Mouse (Mus musculus) forebrain, embryonic 13.5 days (tissue): ENCODE data around the gene Gm29609. TPM values are rescaled to one million over a fixed set of nuclear protein-coding genes. Genes with fewer than 3 reads are reported as not detected.

ENCODE experiments used
- ATAC-seq: fragments of 200-750 bp; cut with Nextera tagmentation; 2 replicates; pipeline ENCODE4 v1.8.0; 2017
- H3K27ac ChIP-seq: fragments of 300-500 bp; sonication (generic); 2 replicates; pipeline ENCODE4 v1.5.1; 2015; ENCODE audit warnings: inconsistent platforms, mild to moderate bottlenecking, moderate library complexity
- H3K27me3 ChIP-seq: fragments of 300-500 bp; sonication (generic); 2 replicates; pipeline ENCODE4 v1.6.1; 2015; ENCODE audit warnings: mild to moderate bottlenecking, inconsistent platforms
- H3K36me3 ChIP-seq: fragments of 300-500 bp; sonication (generic); 2 replicates; pipeline ENCODE4 v1.6.1; 2015; ENCODE audit warnings: mild to moderate bottlenecking, inconsistent platforms; ENCODE audit not compliant: poor library complexity, severe bottlenecking
- H3K4me1 ChIP-seq: fragments of 300-500 bp; sonication (generic); 2 replicates; pipeline ENCODE4 v1.6.1; 2015; ENCODE audit warnings: inconsistent platforms
- H3K4me2 ChIP-seq: fragments of 300-500 bp; sonication (generic); 2 replicates; pipeline ENCODE4 v1.6.1; 2015; ENCODE audit warnings: inconsistent platforms, mild to moderate bottlenecking, moderate library complexity
- H3K4me3 ChIP-seq: fragments of 300-500 bp; sonication (generic); 2 replicates; pipeline ENCODE4 v1.5.1; 2015; ENCODE audit warnings: mild to moderate bottlenecking, inconsistent platforms
- H3K9ac ChIP-seq: fragments of 300-500 bp; sonication (generic); 2 replicates; pipeline ENCODE4 v1.6.1; 2015; ENCODE audit warnings: mild to moderate bottlenecking, inconsistent platforms
- H3K9me3 ChIP-seq: fragments of 300-500 bp; sonication (generic); replicated peaks from 2 replicates; pipeline ENCODE4 v1.6.1; 2016; ENCODE audit warnings: inconsistent platforms
- WGBS: fragments of 180-500 bp; shearing (Covaris S2); methylation state at CpG from one replicate; pipeline ENCODE4 v1.1.7; 2015; 5-methylcytosine and 5-hydroxymethylcytosine counted together
- polyA plus RNA-seq: library from polyadenylated mRNA; unstranded; fragments of >200 nt; fragmentation: Nextera tagmentation; extraction: Ambion mirVana; gene quantifications from 2 replicates; pipeline ENCODE4 v1.2.1, GENCODE M21; 2015

The Gm29609 gene
- polyA plus RNA-seq, 1 experiment from 2014 or later = 1.5 TPM

GRCm38 (mm10) chr5:31123481-31123880 is 56.2 kb downstream of the Gm29609 start:
- WGBS = 48% methylated on average over 2 of the region's 2 CpGs
- Histone ChIP-seq H3K4me1 (no peaks in the 10 kb centered on the region), H3K4me2 (no peak overlapping the region), H3K4me3 (no peak overlapping the region), H3K9ac (no peak overlapping the region), H3K27me3 (no peaks in the 10 kb centered on the region), H3K27ac (no peak overlapping the region), H3K36me3 (no peaks in the 10 kb centered on the region), H3K9me3 (no peaks in the 10 kb centered on the region)
- ATAC-seq = no peak

DNA sequence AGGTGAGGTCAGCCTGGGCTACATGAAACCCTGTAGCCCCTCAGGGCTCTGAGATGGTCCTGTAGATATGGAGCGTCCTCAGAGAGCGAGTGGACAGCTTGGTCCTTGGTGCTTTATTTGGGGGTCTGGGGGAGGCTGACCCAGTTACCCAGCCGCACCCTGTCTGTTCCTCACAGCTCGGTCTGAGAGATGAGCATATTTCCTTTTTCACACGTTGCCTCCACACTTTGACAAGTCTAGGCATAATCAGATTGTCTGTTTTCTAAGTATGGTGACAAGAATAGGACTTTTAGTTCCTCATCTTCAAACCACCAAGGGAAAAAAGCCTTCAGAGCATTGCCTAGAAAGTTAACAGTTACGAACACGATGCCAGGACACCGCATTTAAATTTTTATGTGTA is 58.6 kb downstream of the Gm29609 start:
- Histone ChIP-seq H3K4me1 (no peaks in the 10 kb centered on the region), H3K4me3 (no peak overlapping the region), H3K9me3 (no peaks in the 10 kb centered on the region), H3K27me3 (0 out of 2 replicates have a peak, but pooled peaks cover 3% of the 10 kb centered on the region), H3K27ac (no peak overlapping the region), H3K4me2 (no peak overlapping the region), H3K36me3 (no peaks in the 10 kb centered on the region), H3K9ac (no peak overlapping the region)
- WGBS = 91% methylated on average over 8 of the region's 8 CpGs
- ATAC-seq = no peak

DNA sequence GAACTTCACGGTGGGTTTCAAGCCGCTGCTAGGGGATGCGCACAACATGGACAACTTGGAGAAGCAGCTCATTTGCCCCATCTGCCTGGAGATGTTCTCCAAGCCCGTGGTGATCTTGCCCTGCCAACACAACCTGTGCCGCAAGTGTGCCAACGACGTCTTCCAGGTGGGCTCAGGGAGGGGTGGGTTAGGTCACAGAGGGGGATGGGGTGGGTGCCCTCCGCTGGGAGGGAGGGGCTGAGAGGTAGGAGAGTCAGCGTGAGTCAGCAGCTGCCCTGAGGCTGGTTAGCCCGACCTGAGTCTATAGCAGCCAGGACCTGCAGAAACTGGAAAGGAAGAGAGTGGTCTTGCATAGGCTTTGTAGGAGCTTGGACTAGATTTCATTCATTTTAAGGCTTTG is 62.8 kb downstream of the Gm29609 start:
- no peaks in the 10 kb centered on the region for H3K4me1 ChIP-seq
- H3K4me3 ChIP-seq = no peak overlapping the region
- no peak overlapping the region for H3K4me2 ChIP-seq
- no peak overlapping the region for H3K27ac ChIP-seq
- no peak for ATAC-seq
- H3K9me3 ChIP-seq = no peaks in the 10 kb centered on the region
- no peaks in the 10 kb centered on the region for H3K36me3 ChIP-seq
- WGBS = 35% methylated on average over 10 of the region's 10 CpGs
- H3K9ac ChIP-seq = no peak overlapping the region
- 0 out of 2 replicates have a peak, but pooled peaks cover 3% of the 10 kb centered on the region for H3K27me3 ChIP-seq

- no peak for ATAC-seq
- Histone ChIP-seq H3K9me3 (no peaks in the 10 kb centered on the region), H3K4me2 (no peak within 1 kb of the TSS), H3K27me3 (0 out of 2 replicates have a peak, but pooled peaks cover 3% of the 10 kb centered on the region), H3K27ac (no peak within 1 kb of the TSS), H3K36me3 (no peaks in the 10 kb centered on the region), H3K4me1 (no peaks in the 10 kb centered on the region), H3K4me3 (no peak within 1 kb of the TSS), H3K9ac (no peak within 1 kb of the TSS)
- 50% methylated on average over 3 of the region's 3 CpGs for WGBS
These were observed 63.4 kb downstream of the Gm29609 start, which contains the start of gene Trim54 for GRCm38 (mm10) chr5:31116354-31116753. Gene Trim54 (plus strand): TSS chr5:31116712.

DNA sequence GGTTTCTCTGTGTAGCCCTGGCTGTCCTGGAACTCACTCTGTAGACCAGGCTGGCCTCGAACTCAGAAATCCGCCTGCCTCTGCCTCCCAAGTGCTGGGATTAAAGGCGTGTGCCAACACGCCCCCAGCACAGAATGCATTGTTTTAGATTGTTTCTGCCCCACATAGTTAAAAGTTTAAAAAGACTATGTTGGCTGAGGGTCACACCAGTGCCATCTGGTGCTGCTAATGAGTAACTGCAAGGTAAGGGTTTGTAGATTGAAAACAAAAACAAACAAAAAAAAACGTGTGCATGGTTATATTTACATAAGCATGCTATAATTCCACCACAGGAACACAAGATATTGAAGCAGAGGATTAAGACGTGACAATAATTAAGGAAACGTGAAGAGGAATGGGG is 68.9 kb downstream of the Gm29609 start:
- Histone ChIP-seq H3K4me3 (no peak overlapping the region), H3K4me1 (no peaks in the 10 kb centered on the region), H3K36me3 (no peaks in the 10 kb centered on the region), H3K4me2 (no peak overlapping the region), H3K27me3 (no peaks in the 10 kb centered on the region), H3K27ac (no peak overlapping the region), H3K9me3 (no peaks in the 10 kb centered on the region; the same call in 1 of the 2 replicates), H3K9ac (no peak overlapping the region)
- 40% methylated on average over 7 of the region's 7 CpGs for WGBS
- no peak for ATAC-seq

DNA sequence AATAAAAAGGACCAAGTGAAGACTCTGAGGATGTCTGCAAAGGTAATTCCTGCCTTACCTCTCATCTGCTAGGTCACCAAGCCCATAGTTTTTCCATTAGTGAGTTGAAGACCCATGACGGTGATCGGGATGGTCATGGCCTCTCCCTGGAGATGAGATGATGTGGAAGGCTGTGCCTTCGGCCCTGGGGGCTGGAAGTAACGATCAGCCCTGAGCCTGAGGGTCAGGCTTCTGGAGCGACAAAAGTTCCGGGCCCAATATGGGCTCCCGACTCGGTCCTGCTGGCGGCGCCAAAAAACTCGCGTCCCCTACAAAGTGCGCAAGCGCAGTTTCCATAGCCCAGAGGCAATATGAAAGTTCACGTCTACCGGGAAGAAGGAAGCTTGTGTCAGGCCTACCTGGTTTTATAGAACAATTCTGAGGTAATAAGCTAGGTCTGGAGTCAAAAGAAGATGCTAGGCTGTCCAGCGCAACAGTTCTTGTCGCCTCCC is 71.7 kb downstream of the Gm29609 start, which contains the start of gene Slc30a3:
Gene Slc30a3 (minus strand): TSS at position 238 of the 491 bp plus-strand sequence.
- Histone ChIP-seq H3K9ac (no peak within 1 kb of the TSS), H3K36me3 (no peaks in the 10 kb centered on the region)
- WGBS = 92% methylated on average over 18 of the region's 18 CpGs

GRCm38 (mm10) chr5:31105814-31106335 is 73.8 kb downstream of the Gm29609 start, which contains the start of gene Dnajc5g:
Gene Dnajc5g (plus strand): TSS chr5:31106285.
- H3K27ac ChIP-seq = no peak within 1 kb of the TSS
- H3K4me3 ChIP-seq = no peak within 1 kb of the TSS
- no peaks in the 10 kb centered on the region; the same call in 1 of the 2 replicates for H3K9me3 ChIP-seq
- H3K36me3 ChIP-seq = no peaks in the 10 kb centered on the region
- no peaks in the 10 kb centered on the region for H3K4me1 ChIP-seq
- H3K4me2 ChIP-seq = no peak within 1 kb of the TSS
- H3K27me3 ChIP-seq = 0 out of 2 replicates have a peak, but pooled peaks cover 2% of the 10 kb centered on the region
- WGBS = 89% methylated on average over 9 of the region's 9 CpGs
- H3K9ac ChIP-seq = no peak within 1 kb of the TSS
- no peak for ATAC-seq

More for the DNA sequence above, 71.7 kb downstream of the Gm29609 start, which contains the start of gene Slc30a3:
- Histone ChIP-seq H3K27me3 (0 out of 2 replicates have a peak, but pooled peaks cover 2% of the 10 kb centered on the region), H3K4me1 (no peaks in the 10 kb centered on the region), H3K9me3 (no peaks in the 10 kb centered on the region; the same call in 1 of the 2 replicates), H3K27ac (no peak within 1 kb of the TSS), H3K4me2 (no peak within 1 kb of the TSS), H3K4me3 (no peak within 1 kb of the TSS)
- no peak for ATAC-seq

DNA sequence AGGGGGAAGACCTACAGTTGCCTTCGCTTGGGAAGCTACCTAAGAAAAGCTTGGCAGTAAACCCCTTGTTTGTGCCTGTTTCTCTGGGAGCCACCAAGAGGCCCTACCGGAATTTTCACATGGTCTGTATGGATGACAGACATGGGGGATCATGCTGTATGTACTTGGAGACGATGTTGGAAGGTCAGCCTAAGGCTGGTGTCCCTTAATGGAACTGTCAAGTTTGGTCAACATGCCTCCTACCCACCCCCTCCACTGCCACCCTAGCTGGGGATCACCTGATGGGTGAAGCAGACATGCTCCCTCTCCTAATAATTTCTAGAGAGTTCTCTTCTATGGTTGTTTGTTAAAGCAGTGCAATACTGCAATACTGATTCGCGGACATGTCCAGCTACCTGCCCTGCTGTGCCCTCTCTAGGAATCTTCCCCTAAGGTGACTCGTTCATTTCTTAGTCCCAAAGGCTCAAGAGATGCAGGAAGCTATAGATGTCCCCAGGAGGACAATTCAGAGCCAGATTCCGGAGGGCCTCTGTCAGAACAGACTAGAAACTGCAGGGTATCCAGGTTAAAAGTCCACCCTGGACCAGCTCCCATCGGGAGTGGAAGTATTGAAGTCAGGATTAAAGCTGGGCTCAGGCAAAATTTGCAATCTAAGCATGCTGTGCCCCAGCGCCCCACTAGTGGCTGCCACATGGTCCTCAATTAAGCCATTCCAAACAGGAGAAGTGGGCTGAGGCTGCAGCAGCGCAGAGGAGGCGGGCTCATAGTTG is 83.8 kb downstream of the Gm29609 start:
- WGBS = 23% methylated on average over 11 of the region's 11 CpGs
- Histone ChIP-seq H3K9ac (0 out of 2 replicates have a peak overlapping the region, but pooled peaks have one; percentile 16), H3K4me3 (peak overlapping the region; percentile 43), H3K9me3 (no peaks in the 10 kb centered on the region), H3K27me3 (peaks cover 90% of the 10 kb centered on the region), H3K36me3 (no peaks in the 10 kb centered on the region), H3K27ac (no peak overlapping the region), H3K4me1 (peaks cover 36% of the 10 kb centered on the region), H3K4me2 (peak overlapping the region; percentile 72)
- no peak for ATAC-seq

- peak overlapping the region; percentile 43 for H3K4me3 ChIP-seq
- no peaks in the 10 kb centered on the region for H3K9me3 ChIP-seq
- WGBS = under 1% methylated on average over 59 of the region's 59 CpGs
- ATAC-seq = no peak
- peaks cover 36% of the 10 kb centered on the region for H3K4me1 ChIP-seq
- H3K9ac ChIP-seq = 0 out of 2 replicates have a peak overlapping the region, but pooled peaks have one; percentile 16
- no peaks in the 10 kb centered on the region for H3K36me3 ChIP-seq
- H3K27me3 ChIP-seq = peaks cover 98% of the 10 kb centered on the region
- H3K4me2 ChIP-seq = peak overlapping the region; percentile 72
- no peak overlapping the region for H3K27ac ChIP-seq
These were observed 84.7 kb downstream of the Gm29609 start for GRCm38 (mm10) chr5:31094799-31095691.
